Mouse (Mus musculus) MEL (cell line): ENCODE data around the gene Lmnb2. TPM values are rescaled to one million over a fixed set of nuclear protein-coding genes. Genes with fewer than 3 reads are reported as not detected.

Experiments
- DNase-seq: peaks from one replicate; pipeline ENCODE4 v3.0.0; 2011; ENCODE audit warnings: low read depth, low spot score
- H3K27ac ChIP-seq: 2 replicates; pipeline ENCODE4 v1.5.1; 2012; ENCODE audit warnings: low read depth, mild to moderate bottlenecking, control low read depth, low read length, moderate library complexity; ENCODE audit not compliant: control insufficient read depth
- H3K27me3 ChIP-seq, 2 experiments: fragments of 150-350 bp in 1 of 2; sonication (generic) in 1 of 2; 2 replicates each; pipeline ENCODE4 v1.6.1; 2012; ENCODE audit warnings: low read length in 2 of 2, mild to moderate bottlenecking in 2 of 2, improper control_type of control experiment in 1 of 2, moderate library complexity in 1 of 2; ENCODE audit not compliant: insufficient read depth in 2 of 2, control insufficient read depth in 1 of 2
- H3K36me3 ChIP-seq, 2 experiments: 2 replicates each; pipeline ENCODE4 v1.6.1; 2012 to 2014; ENCODE audit warnings: low read length in 2 of 2, improper control_type of control experiment in 1 of 2, inconsistent platforms in 1 of 2, mild to moderate bottlenecking in 1 of 2; ENCODE audit not compliant: insufficient read depth in 2 of 2, control insufficient read depth in 1 of 2
- H3K4me1 ChIP-seq, 2 experiments: fragments of 150-350 bp in 1 of 2; sonication (generic) in 1 of 2; 2 replicates each; pipeline ENCODE4 v1.6.1; 2012; ENCODE audit warnings: low read length in 2 of 2, improper control_type of control experiment in 1 of 2, mild to moderate bottlenecking in 1 of 2; ENCODE audit not compliant: insufficient read depth in 2 of 2, control insufficient read depth in 1 of 2
- H3K4me3 ChIP-seq, 2 experiments: fragments of 150-350 bp in 1 of 2; sonication (generic) in 1 of 2; 2 replicates each; pipeline ENCODE4 v1.5.1; 2012; ENCODE audit warnings: low read depth in 2 of 2, low read length in 2 of 2, mild to moderate bottlenecking in 2 of 2, moderate library complexity in 2 of 2, control low read depth in 1 of 2, improper control_type of control experiment in 1 of 2; ENCODE audit not compliant: control insufficient read depth in 1 of 2, insufficient read depth in 1 of 2
- H3K79me2 ChIP-seq: 2 replicates; pipeline ENCODE4 v1.6.1; 2012; ENCODE audit warnings: mild to moderate bottlenecking, low read length, moderate library complexity; ENCODE audit not compliant: control insufficient read depth, poor library complexity, insufficient read depth
- H3K9ac ChIP-seq: 2 replicates; pipeline ENCODE4 v1.6.1; 2012; ENCODE audit warnings: low read depth, mild to moderate bottlenecking, control low read depth, low read length, moderate library complexity; ENCODE audit not compliant: control insufficient read depth, poor library complexity, severe bottlenecking
- H3K9me3 ChIP-seq: fragments of 150-350 bp; sonication (generic); replicated peaks from 2 replicates; pipeline ENCODE4 v1.6.1; 2012; ENCODE audit warnings: mild to moderate bottlenecking, low read length, improper control_type of control experiment, moderate library complexity; ENCODE audit not compliant: insufficient read depth
- BHLHE40 ChIP-seq: IDR thresholded peaks from 2 replicates; pipeline ENCODE4 v1.6.1; 2012; ENCODE audit warnings: low read depth, mild to moderate bottlenecking, inconsistent platforms, low read length, improper control_type of control experiment, borderline replicate concordance
- CHD2 ChIP-seq: IDR thresholded peaks from 2 replicates; pipeline ENCODE4 v1.6.1; 2011; ENCODE audit warnings: low read length, improper control_type of control experiment
- CTCF ChIP-seq, 3 experiments: IDR thresholded peaks in 2 of 3; conservative IDR thresholded peaks in 1 of 3; 2 replicates each; pipeline ENCODE4 v1.5.1; 2011 to 2012; ENCODE audit warnings: low read length in 3 of 3, low read depth in 2 of 3, mild to moderate bottlenecking in 2 of 3, improper control_type of control experiment in 1 of 3, inconsistent platforms in 1 of 3, mixed read lengths in 1 of 3, moderate library complexity in 1 of 3; ENCODE audit not compliant: control insufficient read depth in 1 of 3, insufficient read depth in 1 of 3, poor library complexity in 1 of 3, severe bottlenecking in 1 of 3
- E2F4 ChIP-seq: IDR thresholded peaks from 2 replicates; pipeline ENCODE4 v1.6.1; 2011; ENCODE audit warnings: low read depth, low read length, improper control_type of control experiment, borderline replicate concordance
- ELF1 ChIP-seq: IDR thresholded peaks from 2 replicates; pipeline ENCODE4 v1.6.1; 2014; ENCODE audit warnings: low read depth, mild to moderate bottlenecking, inconsistent platforms, low read length, improper control_type of control experiment, moderate library complexity
- EP300 ChIP-seq, 2 experiments: IDR thresholded peaks; 2 replicates each; pipeline ENCODE4 v1.6.1; 2011; ENCODE audit warnings: improper control_type of control experiment in 2 of 2, low read length in 2 of 2, low read depth in 1 of 2, mild to moderate bottlenecking in 1 of 2
- ETS1 ChIP-seq: IDR thresholded peaks from 2 replicates; pipeline ENCODE4 v1.6.1; 2012; ENCODE audit warnings: low read depth, mild to moderate bottlenecking, inconsistent platforms, low read length, improper control_type of control experiment, moderate library complexity
- HCFC1 ChIP-seq: IDR thresholded peaks from 2 replicates; pipeline ENCODE4 v1.6.1; 2012; ENCODE audit warnings: low read depth, mild to moderate bottlenecking, inconsistent platforms, low read length, improper control_type of control experiment, moderate library complexity
- KAT2A ChIP-seq: conservative IDR thresholded peaks from 2 replicates; pipeline ENCODE4 v1.6.1; 2012; ENCODE audit warnings: low read depth, low read length, improper control_type of control experiment, inconsistent platforms
- MAX ChIP-seq: IDR thresholded peaks from 2 replicates; pipeline ENCODE4 v1.6.1; 2011; ENCODE audit warnings: low read length, improper control_type of control experiment
- MAZ ChIP-seq: IDR thresholded peaks from 2 replicates; pipeline ENCODE4 v1.6.1; 2012; ENCODE audit warnings: low read depth, mild to moderate bottlenecking, inconsistent platforms, low read length, improper control_type of control experiment
- POLR2A ChIP-seq, 2 experiments: IDR thresholded peaks; 2 replicates each; pipeline ENCODE4 v1.6.1; 2011 to 2012; ENCODE audit warnings: low read length in 2 of 2, mild to moderate bottlenecking in 2 of 2, control low read depth in 1 of 2, improper control_type of control experiment in 1 of 2, low read depth in 1 of 2, moderate library complexity in 1 of 2; ENCODE audit not compliant: control insufficient read depth in 1 of 2, insufficient read depth in 1 of 2, poor library complexity in 1 of 2
- POLR2AphosphoS2 ChIP-seq: IDR thresholded peaks from 2 replicates; pipeline ENCODE4 v1.6.1; 2011; ENCODE audit warnings: low read length, improper control_type of control experiment
- POLR2AphosphoS5 ChIP-seq: IDR thresholded peaks from 2 replicates; pipeline ENCODE4 v1.6.1; 2012; ENCODE audit warnings: low read depth, borderline replicate concordance, mild to moderate bottlenecking, inconsistent platforms, low read length, moderate library complexity, mixed read lengths
- RAD21 ChIP-seq: IDR thresholded peaks from 2 replicates; pipeline ENCODE4 v1.6.1; 2011; ENCODE audit warnings: mild to moderate bottlenecking, low read depth, low read length, improper control_type of control experiment
- SIN3A ChIP-seq: IDR thresholded peaks from 2 replicates; pipeline ENCODE4 v1.6.1; 2012; ENCODE audit warnings: low read length, improper control_type of control experiment, inconsistent platforms
- SMC3 ChIP-seq: IDR thresholded peaks from 2 replicates; pipeline ENCODE4 v1.6.1; 2011; ENCODE audit warnings: low read depth, low read length, improper control_type of control experiment
- TAL1 ChIP-seq: IDR thresholded peaks from 2 replicates; pipeline ENCODE4 v1.6.1; 2012; ENCODE audit warnings: mild to moderate bottlenecking, inconsistent platforms, low read length, moderate library complexity, mixed read lengths
- TCF12 ChIP-seq: IDR thresholded peaks from 2 replicates; pipeline ENCODE4 v1.6.1; 2014; ENCODE audit warnings: low read depth, mild to moderate bottlenecking, inconsistent platforms, low read length, improper control_type of control experiment, moderate library complexity
- UBTF ChIP-seq: IDR thresholded peaks from 2 replicates; pipeline ENCODE4 v1.6.1; 2012; ENCODE audit warnings: low read depth, mild to moderate bottlenecking, inconsistent platforms, low read length, improper control_type of control experiment, moderate library complexity, borderline replicate concordance; ENCODE audit not compliant: insufficient read depth
- ZC3H11A ChIP-seq: IDR thresholded peaks from 2 replicates; pipeline ENCODE4 v1.6.1; 2012; ENCODE audit warnings: low read depth, mild to moderate bottlenecking, inconsistent platforms, low read length, improper control_type of control experiment
- ZKSCAN1 ChIP-seq: IDR thresholded peaks from 2 replicates; pipeline ENCODE4 v1.6.1; 2012; ENCODE audit warnings: low read depth, mild to moderate bottlenecking, inconsistent platforms, low read length, improper control_type of control experiment, moderate library complexity
- ZNF384 ChIP-seq: IDR thresholded peaks from 2 replicates; pipeline ENCODE4 v1.6.1; 2012; ENCODE audit warnings: low read depth, mild to moderate bottlenecking, inconsistent platforms, low read length, improper control_type of control experiment
- polyA plus RNA-seq, 2 experiments: library from polyadenylated mRNA; stranded (reverse) in 1 of 2; unstranded in 1 of 2; fragments of >175 nt in 1 of 2; fragments of >200 nt in 1 of 2; gene quantifications; 2 replicates each; pipeline versions ENCODE4 v1.2.1 to v1.2.4; 2012; ENCODE audit warnings: low replicate concordance in 2 of 2, low read depth in 1 of 2; ENCODE audit not compliant: insufficient read length in 2 of 2, insufficient read depth in 1 of 2, missing spikeins in 1 of 2
- total RNA-seq: library from RNA; depleted of rRNA; stranded (reverse); fragments of 300-350 nt; gene quantifications from 2 replicates; pipeline ENCODE4 v1.2.3, GENCODE M21; 2012

Gene Lmnb2
- total and polyA plus RNA-seq, 3 experiments: 29.9 to 32.8 TPM; not detected in 1

DNA sequence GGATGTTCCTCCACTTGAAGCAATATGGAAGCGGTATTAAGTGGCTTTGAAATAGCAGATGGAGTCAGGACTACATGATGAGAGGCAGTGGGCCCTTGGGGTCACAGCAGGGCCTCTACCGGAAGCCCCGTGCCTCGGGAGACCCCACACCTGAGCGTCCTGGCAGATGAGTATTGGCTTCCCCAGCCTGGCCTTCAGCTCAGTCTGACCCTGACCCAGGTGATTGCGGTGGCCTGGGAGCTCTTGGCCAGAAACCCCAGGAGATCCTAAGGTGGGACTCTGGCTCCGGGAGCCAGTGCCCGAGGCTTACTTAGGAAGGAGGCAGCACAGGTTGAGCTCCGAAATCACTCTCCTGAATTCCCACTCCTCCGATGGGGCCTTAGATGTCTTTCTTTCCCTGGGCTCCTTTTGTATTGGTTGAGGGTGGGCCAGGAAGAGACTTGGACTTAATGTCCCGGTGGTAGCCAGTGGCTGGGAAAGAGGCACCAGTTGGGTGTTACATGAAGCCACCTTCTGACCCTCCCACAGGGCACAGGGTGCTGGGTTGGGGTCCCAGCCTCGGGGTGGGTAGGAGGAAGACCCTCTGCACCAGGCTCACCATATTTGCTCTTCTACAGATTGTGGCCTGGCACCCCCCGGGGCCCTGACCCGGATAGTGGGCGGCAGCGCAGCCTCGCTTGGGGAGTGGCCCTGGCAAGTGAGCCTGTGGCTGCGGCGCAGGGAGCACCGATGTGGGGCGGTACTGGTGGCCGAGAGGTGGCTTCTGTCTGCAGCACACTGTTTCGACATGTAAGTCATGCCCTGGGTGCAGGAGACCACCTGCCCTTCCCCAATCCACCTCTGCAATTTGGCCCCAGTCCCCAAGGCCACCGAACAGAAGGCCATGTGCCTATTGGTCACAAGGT, 21.2 kb downstream of the Lmnb2 start:
- Histone ChIP-seq H3K79me2 (peaks cover 17% of the 10 kb centered on the region), H3K27me3 (no peaks in the 10 kb centered on the region), H3K9ac (no peak overlapping the region), H3K4me3 (no peak overlapping the region), H3K9me3 (no peaks in the 10 kb centered on the region), H3K4me1 (peaks cover 0 to 8% of the 10 kb centered on the region in 2 experiments; a peak in 2 of 4 replicates), H3K36me3 (peaks cover 0 to 5% of the 10 kb centered on the region in 2 experiments; a peak in 2 of 4 replicates), H3K27ac (no peak overlapping the region)
- TF ChIP-seq POLR2AphosphoS2: peak; percentile 15; the same call in 1 of the 2 replicates
- TF ChIP-seq RAD21: no peak
- 0 out of 4 replicates have a peak, but pooled peaks of 1 of the 2 experiments have one; percentile 4 for TF ChIP-seq POLR2A (IDR thresholded peaks at IDR 0.05; ENCODE audit: control insufficient read depth in 1 of 2, insufficient read depth in 1 of 2, low read depth in 1 of 2, low read length in 2 of 2, poor library complexity in 1 of 2)
- DNase-seq: no peak

DNA sequence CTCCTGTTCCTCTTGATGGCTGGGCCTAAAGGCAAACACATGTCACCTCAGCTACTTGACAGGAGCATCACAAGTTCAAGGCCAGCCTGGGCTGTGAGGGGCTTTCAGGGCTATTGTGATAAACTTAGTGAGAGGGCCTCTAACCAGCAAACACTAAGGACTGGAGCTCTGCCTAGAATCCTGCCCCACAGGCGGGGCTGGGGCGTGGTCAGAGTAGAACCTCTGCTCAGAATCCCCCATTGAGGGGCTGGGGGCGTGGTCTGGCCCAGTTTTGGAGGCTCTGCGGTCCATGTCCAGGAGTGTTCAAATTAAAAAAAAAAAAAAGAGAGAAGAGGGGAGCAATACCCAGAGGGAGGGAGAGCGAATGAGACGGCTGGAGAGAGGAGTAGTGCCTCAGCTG, 22.3 kb downstream of the Lmnb2 start:
- peaks cover 0 to 8% of the 10 kb centered on the region in 2 experiments; a peak in 2 of 4 replicates for H3K4me1 ChIP-seq
- no peak for DNase-seq
- H3K4me3 ChIP-seq: no peak overlapping the region
- peaks cover 0 to 5% of the 10 kb centered on the region in 2 experiments; a peak in 2 of 4 replicates for H3K36me3 ChIP-seq
- no peaks in the 10 kb centered on the region for H3K27me3 ChIP-seq
- no peak overlapping the region for H3K27ac ChIP-seq
- H3K9ac ChIP-seq: no peak overlapping the region
- TF ChIP-seq ETS1 (no peak), MAX (no peak), E2F4 (no peak), CTCF (IDR thresholded peaks at IDR 0.05 in 2 of 3, conservative IDR thresholded peaks at IDR 0.05 in 1 of 3; ENCODE audit: control insufficient read depth in 1 of 3, insufficient read depth in 1 of 3, low read depth in 2 of 3, low read length in 3 of 3, poor library complexity in 1 of 3, severe bottlenecking in 1 of 3) (no peak), SIN3A (no peak), SMC3 (no peak), BHLHE40 (no peak), ZC3H11A (no peak), KAT2A (no peak), ZKSCAN1 (no peak)
- no peaks in the 10 kb centered on the region for H3K9me3 ChIP-seq
- H3K79me2 ChIP-seq: peaks cover 17% of the 10 kb centered on the region

DNA sequence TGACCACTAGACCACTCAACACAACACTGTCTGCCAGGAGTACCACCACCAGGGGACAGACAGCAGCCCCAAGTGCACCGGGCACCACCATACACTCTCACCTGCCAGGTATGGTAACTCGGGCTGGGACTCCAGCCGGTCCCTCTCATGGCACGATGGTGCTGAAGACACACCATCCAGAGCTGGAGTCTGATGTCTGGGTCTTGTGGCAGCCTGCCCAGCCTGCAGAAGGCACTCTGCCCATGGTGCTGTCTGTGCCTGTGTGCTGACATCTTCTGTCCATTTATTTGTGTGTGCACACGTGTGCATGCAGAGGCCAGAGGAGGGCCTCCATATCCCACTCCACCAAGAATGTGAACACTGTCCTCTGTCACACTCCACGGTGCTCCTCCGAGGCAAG, 22.9 kb downstream of the Lmnb2 start:
- no peak for DNase-seq
- no peaks in the 10 kb centered on the region for H3K27me3 ChIP-seq
- H3K79me2 ChIP-seq: peaks cover 13% of the 10 kb centered on the region
- H3K9ac ChIP-seq: no peak overlapping the region
- no peak overlapping the region for H3K27ac ChIP-seq
- no peak overlapping the region for H3K4me3 ChIP-seq
- H3K36me3 ChIP-seq: peaks cover 0 to 5% of the 10 kb centered on the region in 2 experiments; a peak in 2 of 4 replicates
- H3K4me1 ChIP-seq: peaks cover 0 to 8% of the 10 kb centered on the region in 2 experiments; a peak in 2 of 4 replicates
- no peaks in the 10 kb centered on the region for H3K9me3 ChIP-seq
- TF ChIP-seq TCF12 (no peak), ZKSCAN1 (no peak), POLR2AphosphoS5 (no peak), HCFC1 (no peak), ELF1 (no peak), CHD2 (no peak), ZNF384 (no peak), MAZ (no peak), EP300 (IDR thresholded peaks at IDR 0.05; ENCODE audit: low read depth in 1 of 2, low read length in 2 of 2) (no peak), TAL1 (no peak), UBTF (no peak), SMC3 (no peak), BHLHE40 (no peak)
